Mouse (Mus musculus): ENCODE data around the gene 2200002D01Rik.
A peak's percentile ranks its signal among the peaks of the same experiment; 100 is the strongest.
"Not testable (repeated sequence)": the region's sequence is repeated elsewhere in the genome, so short reads cannot be mapped to it uniquely, and the experiment has no call there.

2200002D01Rik gene

DNA sequence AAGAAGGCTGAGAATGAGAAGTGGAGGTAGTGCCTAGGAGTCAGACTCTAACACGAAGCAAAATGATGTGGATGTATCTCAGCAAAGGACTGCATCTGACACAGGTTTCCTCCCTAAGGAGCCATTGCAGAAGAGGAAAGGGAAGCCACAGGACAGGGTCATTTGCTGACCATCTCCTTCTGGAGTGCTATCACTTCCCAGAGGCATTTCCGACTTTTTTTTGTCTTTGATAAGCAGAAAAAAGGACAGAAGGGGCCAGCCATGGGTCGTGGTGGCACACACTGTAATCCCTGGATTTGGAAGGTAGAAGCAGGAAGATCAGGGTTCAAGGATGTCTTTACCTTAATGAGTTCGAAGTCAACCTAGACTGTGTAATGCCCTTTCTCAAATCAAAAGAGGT is 11.7 kb downstream of the 2200002D01Rik start:
- DNase-seq (ENCODE audit: low spot score): no peak

DNA sequence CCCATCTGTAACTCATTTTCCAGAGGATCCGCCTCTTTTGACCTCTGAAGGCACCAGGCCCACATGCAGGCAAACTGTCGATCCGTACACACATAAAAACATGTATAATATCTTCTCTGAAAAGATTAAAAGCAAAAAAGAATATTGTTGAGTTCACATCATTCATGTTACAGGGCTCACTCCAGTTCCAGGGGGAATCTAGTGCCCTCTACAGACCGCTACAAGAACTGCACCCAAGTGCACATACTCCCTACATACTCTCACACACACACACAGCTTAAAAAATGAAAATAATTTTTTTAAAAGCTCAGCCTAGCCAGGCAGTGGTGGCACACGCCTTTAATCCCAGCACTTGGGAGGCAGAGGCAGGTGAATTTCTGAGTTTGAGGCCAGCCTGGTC is 13.6 kb downstream of the 2200002D01Rik start:
- DNase-seq (ENCODE audit: low spot score): no peak

DNA sequence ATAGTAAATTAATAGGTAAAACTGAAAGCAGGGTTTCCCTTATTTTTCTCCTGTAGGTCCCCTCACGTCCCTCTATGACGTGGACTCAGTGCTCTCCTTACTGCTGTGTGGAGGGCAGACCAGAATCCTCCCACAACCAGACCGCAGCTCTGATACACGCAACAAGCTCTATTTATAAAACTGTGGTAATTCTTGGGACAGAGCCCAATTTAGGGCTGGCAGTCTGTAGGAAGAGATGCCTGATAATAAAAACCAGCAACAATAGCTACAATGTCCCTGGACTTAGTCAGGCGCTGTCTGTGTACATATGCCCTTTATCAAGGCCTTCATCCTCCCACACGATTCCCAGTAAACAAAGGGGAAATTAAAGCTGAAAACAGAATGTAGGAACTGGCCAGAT is 14.5 kb downstream of the 2200002D01Rik start:
- no peak for DNase-seq (ENCODE audit: low spot score)

DNA sequence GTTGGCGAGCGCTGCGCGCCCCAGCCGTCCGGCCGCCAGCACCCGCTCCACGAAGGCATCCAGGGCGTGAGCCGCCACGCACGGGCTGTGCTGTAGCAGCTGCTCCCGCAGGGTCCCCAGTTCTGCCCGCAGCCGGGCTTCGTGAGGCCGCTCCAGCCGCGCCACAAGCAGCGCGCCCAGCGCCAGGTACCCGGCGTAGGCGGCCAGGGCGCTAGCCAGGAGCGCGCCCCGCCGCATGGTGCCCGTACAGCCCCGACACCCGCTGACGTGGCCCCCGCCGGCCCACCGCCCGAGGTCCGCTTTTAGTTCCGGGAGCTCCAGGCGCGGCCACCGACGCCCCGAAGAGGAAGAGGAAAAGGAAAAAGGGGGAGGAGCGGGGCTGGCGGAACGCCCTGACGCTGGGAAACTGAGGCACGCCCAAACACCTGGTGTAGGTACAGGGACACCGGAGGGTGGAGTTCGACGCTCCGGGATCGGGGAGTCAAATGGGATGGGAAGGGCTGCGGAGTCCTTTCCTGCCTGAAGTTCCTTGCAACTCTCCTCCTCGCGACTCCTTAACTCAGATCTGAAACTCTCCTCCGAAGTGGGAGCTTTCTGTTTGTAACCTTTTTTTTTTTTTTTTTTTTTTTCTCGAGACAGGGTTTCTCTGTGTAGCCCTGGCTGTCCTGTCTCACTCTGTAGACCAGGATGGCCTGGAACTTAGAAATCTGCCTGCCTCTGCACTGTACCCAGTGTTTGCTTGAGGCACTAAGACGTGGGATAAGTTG is 15.8 kb downstream of the 2200002D01Rik start, which contains the start of gene Kcnk6:
TSS of gene Kcnk6 (minus strand) at position 269 of the 767 bp plus-strand sequence.
- no peak for DNase-seq (ENCODE audit: low spot score)

DNA sequence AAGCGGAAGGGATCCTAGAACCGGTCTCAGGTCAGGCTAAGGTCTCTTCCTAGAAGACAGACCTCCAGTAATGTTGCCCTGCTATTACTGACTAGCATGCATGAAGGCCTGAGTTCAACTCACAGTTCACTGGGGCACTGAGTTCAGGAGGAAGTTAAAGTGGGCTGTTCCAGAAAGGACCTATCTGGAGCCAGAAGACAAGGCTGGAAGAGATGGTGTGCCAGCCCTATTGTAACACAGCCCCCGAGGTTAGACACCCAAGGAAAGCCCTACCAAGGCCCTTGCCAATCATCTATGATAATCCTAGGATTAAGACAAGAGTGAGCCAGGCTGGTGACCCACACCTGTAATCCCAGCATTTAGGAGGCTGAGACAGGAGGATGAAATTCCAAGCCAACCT is 16.7 kb downstream of the 2200002D01Rik start:
- DNase-seq (ENCODE audit: low spot score): no peak

DNA sequence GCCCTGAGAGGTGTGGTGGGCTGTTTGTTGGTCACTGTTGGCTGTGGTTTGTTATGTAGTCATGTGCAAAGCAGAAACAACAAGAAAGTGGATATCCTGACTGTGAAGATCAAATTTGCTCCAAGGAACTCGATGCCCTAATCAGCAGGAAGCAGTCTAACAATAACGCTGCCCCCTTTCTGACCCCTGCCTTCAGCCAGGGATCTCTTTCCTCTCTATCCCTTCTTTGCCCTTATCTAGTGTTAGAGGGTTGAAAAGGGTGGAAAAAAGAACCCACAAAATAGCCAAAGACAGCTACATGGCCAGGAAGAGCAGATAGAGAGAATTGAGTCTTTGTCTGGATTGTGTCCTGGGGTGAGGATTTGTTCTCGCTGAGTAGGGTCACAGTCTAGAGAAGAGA is 17.7 kb downstream of the 2200002D01Rik start:
- DNase-seq (ENCODE audit: low spot score): no peak

GRCm38 (mm10) chr7:29228202-29228601 is 20.1 kb downstream of the 2200002D01Rik start:
- no peak for DNase-seq (ENCODE audit: low spot score)

GRCm38 (mm10) chr7:29225520-29225919 is 22.7 kb downstream of the 2200002D01Rik start:
- DNase-seq (ENCODE audit: low spot score): no peak

- no peak for DNase-seq (ENCODE audit: low spot score)
Measured at GRCm38 (mm10) chr7:29224756-29225394, 23.4 kb downstream of the 2200002D01Rik start.

DNA sequence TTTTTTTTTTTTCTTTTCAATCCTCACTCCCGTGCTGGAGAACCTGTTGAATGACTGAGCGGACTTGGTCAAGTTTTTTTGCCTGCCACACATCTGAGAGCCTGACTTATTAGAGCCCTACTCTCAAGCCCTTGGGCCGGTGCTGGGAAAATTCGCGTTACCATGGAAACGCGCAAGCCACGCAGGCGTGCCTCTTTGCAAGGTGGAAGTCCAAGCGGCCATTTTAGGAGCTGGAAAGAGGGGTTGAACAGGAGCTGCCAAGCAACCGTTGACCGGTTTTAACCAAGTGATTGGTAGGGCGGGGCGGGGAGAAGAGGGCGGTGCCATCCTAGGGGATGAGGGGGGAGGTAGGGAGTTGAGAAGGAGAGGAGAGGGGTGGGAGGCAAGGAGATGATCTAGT is 33.4 kb downstream of the 2200002D01Rik start:
- no peak for DNase-seq (ENCODE audit: low spot score)

GRCm38 (mm10) chr7:29214236-29214635 is 34.0 kb downstream of the 2200002D01Rik start:
- DNase-seq (ENCODE audit: low spot score): no peak

DNA sequence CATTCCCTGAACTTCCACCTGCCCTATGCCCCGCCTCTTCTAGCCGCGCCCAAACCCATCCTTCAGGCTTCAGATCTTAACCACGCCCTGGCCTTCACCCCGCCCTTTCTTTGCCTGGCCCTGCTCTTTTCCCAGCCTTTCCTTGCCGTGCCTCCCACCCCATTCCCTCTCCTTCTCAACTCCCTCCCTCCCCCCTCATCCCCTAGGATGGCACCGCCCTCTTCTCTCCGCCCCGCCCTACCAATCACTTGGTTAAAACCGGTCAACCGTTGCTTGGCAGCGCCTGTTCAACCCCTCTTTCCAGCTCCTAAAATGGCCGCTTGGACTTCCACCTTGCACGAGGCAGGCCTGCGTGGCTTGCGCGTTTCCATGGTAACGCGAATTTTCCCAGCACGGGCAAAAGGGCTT is 34.6 kb downstream of the 2200002D01Rik start, which contains the start of gene Catsperg1:
TSS of gene Catsperg1 (minus strand) at position 361 of the 408 bp plus-strand sequence.
- DNase-seq (ENCODE audit: low spot score): no peak

DNA sequence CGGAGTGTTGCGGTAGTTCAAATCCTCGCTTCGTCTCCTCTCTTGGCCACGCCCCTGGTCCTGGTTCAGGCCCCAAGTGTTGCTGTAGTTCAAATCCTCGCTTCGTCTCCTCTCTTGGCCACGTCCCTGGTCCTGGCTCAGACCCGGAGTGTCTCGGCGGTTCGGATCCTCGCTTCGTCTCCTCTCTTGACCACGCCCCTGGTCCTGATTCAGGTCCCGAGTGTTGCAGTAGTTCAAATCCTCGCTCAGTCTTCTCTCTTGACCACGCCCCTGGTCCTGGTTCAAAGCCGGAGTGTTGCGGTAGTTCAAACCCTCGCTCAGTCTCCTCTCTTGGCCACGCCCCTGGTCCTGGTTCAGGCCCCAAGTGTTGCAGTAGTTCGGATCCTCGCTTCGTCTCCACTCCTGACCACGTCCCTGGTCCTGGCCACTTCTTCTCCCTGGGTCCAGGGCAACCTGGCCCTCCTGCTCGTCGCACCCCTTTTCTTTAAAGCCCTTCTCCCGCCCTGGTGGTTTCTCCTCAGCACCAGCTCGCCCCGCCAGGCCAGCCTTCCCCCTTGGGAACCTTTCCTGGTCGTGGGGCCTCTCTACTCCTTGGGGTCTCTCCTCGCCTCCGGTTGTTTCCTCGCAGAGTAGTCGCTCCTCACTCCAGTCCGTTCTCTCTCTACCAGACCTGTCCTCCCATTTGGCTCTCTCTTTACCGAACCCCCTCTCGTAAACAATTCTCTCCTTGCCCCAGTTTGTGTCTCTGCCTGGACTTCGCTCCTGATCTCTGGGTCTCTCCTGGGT is 35.3 kb downstream of the 2200002D01Rik start:
- not testable (repeated sequence) for DNase-seq (ENCODE audit: low spot score)

GRCm38 (mm10) chr7:29212199-29212765 is 36.0 kb downstream of the 2200002D01Rik start:
- DNase-seq (ENCODE audit: low spot score): no peak

GRCm38 (mm10) chr7:29211415-29212198 is 36.7 kb downstream of the 2200002D01Rik start:
- peak; percentile 74 for DNase-seq (ENCODE audit: low spot score)

DNA sequence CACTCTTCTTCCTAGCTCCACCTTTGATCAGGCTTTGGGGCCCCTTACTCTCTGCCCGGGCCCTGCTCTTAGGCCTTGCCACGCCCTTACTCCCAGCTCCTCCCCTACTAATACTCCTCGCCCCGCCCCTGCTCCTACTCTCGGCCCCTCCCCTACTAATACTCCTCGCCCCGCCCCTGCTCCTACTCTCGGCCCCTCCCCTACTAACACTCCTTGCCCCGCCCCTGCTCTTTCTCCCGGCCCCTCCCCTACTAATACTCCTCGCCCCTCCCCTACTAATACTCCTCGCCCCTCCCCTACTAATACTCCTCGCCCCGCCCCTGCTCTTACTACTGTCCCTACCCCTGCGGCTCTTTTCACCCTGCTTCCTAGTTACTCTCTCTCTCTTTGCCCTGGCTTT is 37.3 kb downstream of the 2200002D01Rik start:
- not testable (repeated sequence) for DNase-seq (ENCODE audit: low spot score)

- DNase-seq (ENCODE audit: low spot score): no peak
Measured at GRCm38 (mm10) chr7:29202577-29202976, 45.7 kb downstream of the 2200002D01Rik start.

All from spleen, adult 12 weeks (tissue).